Mouse (Mus musculus) retina, adult 2 months (tissue): ENCODE results near the gene Fam83b.

Source experiments
- DNase-seq: peaks from one replicate; pipeline ENCODE4 v3.0.0-alpha.2; 2012; ENCODE audit warnings: low read depth, low spot score

The Fam83b gene

GRCm38 (mm10) chr9:76523075-76523474, 43.8 kb downstream of the Fam83b start:
- DNase-seq: no peak

- DNase-seq: no peak
These were observed 45.3 kb downstream of the Fam83b start for GRCm38 (mm10) chr9:76521640-76522039.

GRCm38 (mm10) chr9:76518665-76519064, 48.3 kb downstream of the Fam83b start:
- no peak for DNase-seq

GRCm38 (mm10) chr9:76505650-76506049, 61.3 kb downstream of the Fam83b start:
- no peak for DNase-seq

- DNase-seq: no peak
These were observed 77.2 kb downstream of the Fam83b start for GRCm38 (mm10) chr9:76489737-76490136.

DNA sequence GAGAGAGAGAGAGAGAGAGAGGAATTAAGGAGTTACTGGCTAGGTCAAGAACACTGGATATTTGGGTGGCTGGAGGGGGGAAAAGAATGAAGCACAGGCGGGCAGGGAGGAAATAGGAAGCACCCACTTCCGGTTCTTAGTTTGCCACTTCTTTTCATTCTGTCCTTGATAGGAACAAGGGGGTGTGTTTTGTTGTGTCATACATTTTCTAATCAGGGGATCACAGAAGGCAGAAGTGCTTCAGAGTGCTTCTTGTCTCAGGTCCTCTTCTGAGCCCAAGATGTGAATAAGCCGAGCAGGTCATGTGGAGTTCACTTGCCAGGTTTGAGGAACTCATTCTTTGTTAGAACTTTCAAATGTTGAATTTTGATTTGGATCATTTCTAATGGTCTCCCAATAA, 86.8 kb downstream of the Fam83b start:
- DNase-seq: no peak

GRCm38 (mm10) chr9:76469500-76469899, 97.4 kb downstream of the Fam83b start:
- no peak for DNase-seq

DNA sequence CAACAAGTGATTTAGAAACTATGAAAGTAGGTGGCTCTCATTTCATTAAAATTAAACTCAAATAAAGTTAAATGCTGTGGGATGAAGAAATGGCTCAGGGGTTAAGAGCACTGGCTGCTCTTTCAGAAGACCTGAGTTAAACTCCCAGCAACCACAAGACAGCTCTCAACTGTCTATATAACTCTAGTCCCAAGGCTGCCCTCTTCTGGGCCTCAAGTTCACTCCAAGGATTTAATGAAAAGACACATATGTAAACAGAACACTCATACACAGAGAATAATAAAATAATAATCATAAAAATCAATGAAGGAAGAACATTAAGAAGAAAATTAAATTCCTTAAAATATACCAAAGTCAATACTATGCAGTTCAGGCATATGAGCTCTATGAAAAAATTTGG, 105.4 kb downstream of the Fam83b start:
- no peak for DNase-seq

- DNase-seq: no peak
These were observed 111.2 kb downstream of the Fam83b start for GRCm38 (mm10) chr9:76455703-76456102.
